Mouse (Mus musculus) midbrain, postnatal 0 days (tissue): ENCODE measurements around the gene Naa38. TPM values are rescaled to one million over a fixed set of nuclear protein-coding genes. Genes with fewer than 3 reads are reported as not detected.

Source experiments
- ATAC-seq: fragments of 200-750 bp; cut with Nextera tagmentation; 2 replicates; pipeline ENCODE4 v1.8.0; 2017; ENCODE audit warnings: moderate number of reproducible peaks, mild to moderate bottlenecking, moderate TSS enrichment, moderate library complexity; ENCODE audit not compliant: low FRiP score
- DNase-seq: peaks from one replicate; pipeline ENCODE4 v3.0.0-alpha.2; 2015; ENCODE audit warnings: low spot score
- H3K27ac ChIP-seq: fragments of 300-500 bp; sonication (generic); 2 replicates; pipeline ENCODE4 v1.5.1; 2014; ENCODE audit warnings: low read depth, mild to moderate bottlenecking, low read length, mixed read lengths
- H3K27me3 ChIP-seq: fragments of 300-500 bp; sonication (generic); 2 replicates; pipeline ENCODE4 v1.6.1; 2014; ENCODE audit warnings: low read length, control low read depth, mixed read lengths; ENCODE audit not compliant: insufficient read depth
- H3K36me3 ChIP-seq: fragments of 300-500 bp; sonication (generic); 2 replicates; pipeline ENCODE4 v1.6.1; 2014; ENCODE audit warnings: low read length, control low read depth, mixed read lengths; ENCODE audit not compliant: insufficient read depth
- H3K4me1 ChIP-seq: fragments of 300-500 bp; sonication (generic); 2 replicates; pipeline ENCODE4 v1.6.1; 2014; ENCODE audit warnings: mild to moderate bottlenecking, control low read depth, antibody characterized with exemption, low read length, mixed read lengths; ENCODE audit not compliant: insufficient read depth
- H3K4me2 ChIP-seq: fragments of 300-500 bp; sonication (generic); 2 replicates; pipeline ENCODE4 v1.6.1; 2014; ENCODE audit warnings: low read depth, mild to moderate bottlenecking, low read length, mixed read lengths; ENCODE audit not compliant: poor library complexity, severe bottlenecking
- H3K4me3 ChIP-seq: fragments of 300-500 bp; sonication (generic); 2 replicates; pipeline ENCODE4 v1.5.1; 2014; ENCODE audit warnings: low read depth, mild to moderate bottlenecking, low read length, moderate library complexity
- H3K9ac ChIP-seq: fragments of 300-500 bp; sonication (generic); replicated peaks from 2 replicates; pipeline ENCODE4 v1.6.1; 2014; ENCODE audit warnings: mild to moderate bottlenecking, low read length, moderate library complexity, mixed read lengths; ENCODE audit not compliant: poor library complexity, severe bottlenecking
- H3K9me3 ChIP-seq: fragments of 300-500 bp; sonication (generic); 2 replicates; pipeline ENCODE4 v1.6.1; 2016; ENCODE audit warnings: low read length, control low read depth
- CTCF ChIP-seq: IDR thresholded peaks from 2 replicates; pipeline ENCODE4 v1.5.1; 2016; ENCODE audit warnings: antibody characterized with exemption, mild to moderate bottlenecking
- WGBS: fragments of 180-500 bp; shearing (Covaris S2); extraction: QIAGEN DNeasy Blood & Tissue Kit; methylation state at CpG from one replicate; pipeline ENCODE4 v1.1.7; 2014; 5-methylcytosine and 5-hydroxymethylcytosine counted together
- polyA plus RNA-seq: library from polyadenylated mRNA; unstranded; fragments of >200 nt; fragmentation: Nextera tagmentation; extraction: Ambion mirVana; gene quantifications from 2 replicates; pipeline ENCODE4 v1.2.1, GENCODE M21; 2015
- total RNA-seq: library from RNA; depleted of rRNA; stranded (reverse); fragments of >200 nt; gene quantifications from 2 replicates; pipeline ENCODE4 v1.2.3, GENCODE M21; 2014

Gene Naa38
- total and polyA plus RNA-seq, 2 experiments from 2014 or later: 95.9 to 120 TPM

GRCm38 (mm10) chr11:69396772-69397171 is 1.5 kb downstream of the Naa38 start:
- 28% methylated on average over 11 of the region's 11 CpGs for WGBS
- Histone ChIP-seq H3K27me3 (no peaks in the 10 kb centered on the region), H3K9me3 (no peaks in the 10 kb centered on the region), H3K9ac (peak overlapping the region; percentile 88), H3K4me3 (peak overlapping the region; percentile 65; the same call in 1 of the 2 replicates), H3K4me1 (no peaks in the 10 kb centered on the region), H3K27ac (peak overlapping the region; percentile 34; the same call in 1 of the 2 replicates), H3K4me2 (peak overlapping the region; percentile 82), H3K36me3 (peaks cover 21% of the 10 kb centered on the region)
- DNase-seq (no peak), ATAC-seq (no peak)
- TF ChIP-seq CTCF: no peak

GRCm38 (mm10) chr11:69397581-69398057 is 2.3 kb downstream of the Naa38 start:
- TF ChIP-seq CTCF: peak; percentile 23
- DNase-seq (no peak), ATAC-seq (no peak)
- no peaks in the 10 kb centered on the region for H3K27me3 ChIP-seq
- no peaks in the 10 kb centered on the region for H3K9me3 ChIP-seq
- WGBS: 15% methylated on average over 24 of the region's 24 CpGs
- 0 out of 2 replicates have a peak overlapping the region, but pooled peaks have one; percentile 15 for H3K4me2 ChIP-seq
- no peak overlapping the region for H3K4me3 ChIP-seq
- H3K36me3 ChIP-seq: peaks cover 26% of the 10 kb centered on the region
- no peaks in the 10 kb centered on the region for H3K4me1 ChIP-seq
- H3K9ac ChIP-seq: peak overlapping the region; percentile 24; the same call in 1 of the 2 replicates
- H3K27ac ChIP-seq: peak overlapping the region; percentile 32; the same call in 1 of the 2 replicates

GRCm38 (mm10) chr11:69398059-69398458 is 2.8 kb downstream of the Naa38 start, which contains the start of gene Tmem88:
TSS of gene Tmem88 (minus strand) at chr11:69398234.
- no peak within 1 kb of the TSS for H3K4me3 ChIP-seq

GRCm38 (mm10) chr11:69398486-69399200 is 3.4 kb downstream of the Naa38 start:
- H3K36me3 ChIP-seq: peaks cover 31% of the 10 kb centered on the region
- H3K27me3 ChIP-seq: no peaks in the 10 kb centered on the region
- H3K9me3 ChIP-seq: no peaks in the 10 kb centered on the region
- 0 out of 2 replicates have a peak overlapping the region, but pooled peaks have one; percentile 36 for H3K9ac ChIP-seq
- H3K4me3 ChIP-seq: no peak overlapping the region
- no peaks in the 10 kb centered on the region for H3K4me1 ChIP-seq
- H3K4me2 ChIP-seq: no peak overlapping the region
- WGBS: 27% methylated on average over 21 of the region's 21 CpGs
- no peak overlapping the region for H3K27ac ChIP-seq
- no peak for TF ChIP-seq CTCF
- no peak for DNase-seq
- ATAC-seq: no peak

More at GRCm38 (mm10) chr11:69398059-69398458, 2.8 kb downstream of the Naa38 start, which contains the start of gene Tmem88:
- 12% methylated on average over 16 of the region's 16 CpGs for WGBS
- Histone ChIP-seq H3K4me2 (0 out of 2 replicates have a peak within 1 kb of the TSS, but pooled peaks have one; percentile 26), H3K9ac (peak within 1 kb of the TSS; percentile 36; the same call in 1 of the 2 replicates), H3K27ac (peak within 1 kb of the TSS; percentile 32; the same call in 1 of the 2 replicates), H3K36me3 (peaks cover 26% of the 10 kb centered on the region), H3K4me1 (no peaks in the 10 kb centered on the region), H3K27me3 (no peaks in the 10 kb centered on the region), H3K9me3 (no peaks in the 10 kb centered on the region)
- DNase-seq: no peak
- no peak for TF ChIP-seq CTCF
- no peak for ATAC-seq

GRCm38 (mm10) chr11:69399201-69400082 is 4.2 kb downstream of the Naa38 start:
- no peak overlapping the region for H3K4me3 ChIP-seq
- H3K4me1 ChIP-seq: no peaks in the 10 kb centered on the region
- no peak overlapping the region for H3K27ac ChIP-seq
- no peak overlapping the region for H3K9ac ChIP-seq
- H3K9me3 ChIP-seq: no peaks in the 10 kb centered on the region
- WGBS: 25% methylated on average over 54 of the region's 66 CpGs
- ATAC-seq (no peak), DNase-seq (no peak)
- H3K4me2 ChIP-seq: no peak overlapping the region
- TF ChIP-seq CTCF: no peak
- H3K27me3 ChIP-seq: no peaks in the 10 kb centered on the region
- peaks cover 39% of the 10 kb centered on the region for H3K36me3 ChIP-seq
